Mouse (Mus musculus): ENCODE measurements around the gene Fads1.

Fads1 gene

DNA sequence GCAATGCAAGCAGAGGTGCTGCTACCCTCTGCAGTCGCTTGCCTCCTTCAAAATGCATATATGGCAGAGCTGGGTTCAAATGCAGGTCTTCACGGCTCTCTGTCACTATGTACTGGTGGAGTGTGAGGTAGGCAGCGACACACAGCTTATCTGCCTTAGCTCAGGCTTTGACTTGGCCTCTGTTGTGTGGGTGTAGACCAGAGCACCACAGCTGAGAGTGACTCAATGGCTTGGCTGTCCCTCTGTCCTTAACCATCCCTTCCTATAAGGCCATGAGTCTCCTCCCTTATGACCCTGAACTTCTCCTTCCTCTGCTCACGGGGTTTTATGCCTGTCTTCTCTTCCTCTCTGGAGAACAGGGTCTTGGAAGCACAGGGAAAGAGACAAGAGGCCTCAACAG, 28.2 kb downstream of the Fads1 start:
- DNase-seq (ENCODE audit: low spot score), result no peak

DNA sequence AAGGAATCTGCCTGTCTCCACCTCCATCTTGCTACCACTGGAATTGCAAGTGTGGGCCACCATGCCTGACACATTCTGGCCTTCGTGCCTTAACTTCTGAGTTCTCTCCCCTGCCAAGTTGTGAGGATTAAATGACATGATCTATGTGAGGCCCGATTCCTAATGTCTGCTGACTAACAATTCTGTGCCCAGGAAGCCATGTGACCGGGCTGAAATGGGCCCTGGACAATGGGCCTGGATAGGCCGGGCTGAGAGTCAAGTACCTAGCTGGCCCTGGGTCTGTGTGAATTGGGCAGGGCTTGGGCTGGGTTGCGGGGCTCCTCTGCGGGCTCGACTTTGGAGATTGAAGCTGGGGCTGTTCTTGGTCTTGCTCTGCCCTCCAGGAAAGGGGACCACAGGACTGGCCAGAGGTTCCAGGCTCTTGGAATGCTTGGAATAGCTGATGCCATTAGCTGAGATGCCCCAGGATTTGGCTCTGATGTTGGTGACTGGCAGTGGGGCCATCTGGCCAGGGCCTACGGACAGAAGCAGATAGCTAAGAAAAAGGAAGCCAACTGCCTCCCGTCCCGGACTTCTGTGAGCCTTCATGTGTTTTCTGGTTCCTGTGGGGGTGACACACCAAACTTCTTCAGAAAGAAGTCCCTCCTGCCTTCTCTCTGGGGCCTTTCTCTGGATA, 31.2 kb downstream of the Fads1 start:
- no peak for DNase-seq (ENCODE audit: low spot score)

DNA sequence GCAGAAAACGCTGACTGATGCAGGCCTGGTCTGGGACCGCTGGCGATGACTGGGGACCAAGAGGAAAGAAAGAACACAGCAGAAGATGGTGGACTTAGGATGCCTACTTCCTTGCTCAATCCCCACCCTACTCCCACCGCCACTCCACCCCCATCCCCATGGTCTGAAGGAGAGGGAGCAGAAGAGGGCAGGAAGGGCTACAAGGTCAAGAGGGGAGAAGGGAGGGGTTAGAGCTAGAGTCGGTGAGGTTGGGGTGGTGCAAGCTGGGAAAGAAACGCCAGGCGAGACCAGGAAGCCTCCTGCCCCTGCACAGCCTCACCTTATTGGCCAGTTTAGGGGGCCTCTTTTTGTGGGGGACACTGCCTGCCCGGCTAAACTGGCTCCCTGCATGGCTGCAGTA, 33.4 kb downstream of the Fads1 start:
- DNase-seq (ENCODE audit: low spot score), result no peak

DNA sequence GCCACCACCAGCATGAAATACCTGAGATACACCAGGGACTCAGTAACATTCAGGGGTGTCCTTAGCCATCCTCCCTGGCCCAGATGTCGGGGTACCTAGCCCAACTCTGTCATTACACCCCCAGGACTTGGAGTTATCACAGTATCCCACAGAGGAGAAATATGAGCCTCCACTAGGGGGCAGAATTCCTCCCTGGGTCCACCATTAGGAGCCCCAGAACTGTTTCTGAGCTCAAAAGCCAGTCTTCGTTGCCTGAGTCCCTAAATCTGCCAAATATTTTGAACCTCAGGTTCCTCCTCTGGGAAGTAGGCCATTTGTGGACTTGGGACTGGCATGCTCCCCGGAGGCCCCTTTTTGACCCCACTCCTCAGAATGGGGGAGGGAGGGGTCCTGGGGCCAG, 36.4 kb downstream of the Fads1 start:
- DNase-seq (ENCODE audit: low spot score), result no peak

DNA sequence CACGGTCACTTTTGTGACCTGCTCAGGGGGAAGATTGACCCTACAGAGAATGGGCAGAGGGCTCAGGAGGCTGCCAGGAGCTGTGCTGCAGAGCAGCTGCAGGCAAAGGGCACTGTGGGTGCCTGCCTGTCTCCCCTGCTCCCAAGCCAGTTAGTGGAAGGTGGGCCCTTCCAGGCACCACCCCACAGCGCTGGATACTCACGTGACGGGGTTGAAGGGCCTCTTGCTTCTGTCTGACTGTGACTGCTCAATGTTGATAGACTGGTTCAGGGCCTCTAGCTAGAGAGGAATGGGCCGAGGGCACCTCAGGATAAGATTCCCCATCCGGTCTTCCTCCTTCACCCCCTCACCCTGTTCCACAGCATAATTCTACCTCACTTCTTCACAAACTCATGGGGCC, 36.9 kb downstream of the Fads1 start:
- DNase-seq (ENCODE audit: low spot score), result no peak

DNA sequence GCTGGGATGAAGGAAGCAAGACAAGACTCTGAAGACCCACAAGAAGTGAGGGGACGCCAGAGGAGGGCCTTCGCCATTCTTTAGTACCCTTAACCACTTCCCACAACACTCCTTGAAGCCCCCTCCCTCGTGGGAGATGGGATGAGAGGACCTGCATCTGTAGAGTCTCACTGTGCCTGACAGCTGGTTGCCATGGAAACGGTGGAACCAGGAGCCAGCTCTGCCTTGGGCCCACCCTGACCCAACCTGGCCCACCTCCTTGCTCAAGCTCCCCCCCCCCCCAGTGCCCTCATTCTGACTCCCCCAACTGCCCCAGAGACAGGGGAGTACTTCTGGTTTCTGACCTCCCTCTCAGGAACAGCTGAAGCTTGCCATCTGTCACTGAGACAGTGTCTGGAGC, 38.9 kb downstream of the Fads1 start:
- DNase-seq (ENCODE audit: low spot score), result no peak

DNA sequence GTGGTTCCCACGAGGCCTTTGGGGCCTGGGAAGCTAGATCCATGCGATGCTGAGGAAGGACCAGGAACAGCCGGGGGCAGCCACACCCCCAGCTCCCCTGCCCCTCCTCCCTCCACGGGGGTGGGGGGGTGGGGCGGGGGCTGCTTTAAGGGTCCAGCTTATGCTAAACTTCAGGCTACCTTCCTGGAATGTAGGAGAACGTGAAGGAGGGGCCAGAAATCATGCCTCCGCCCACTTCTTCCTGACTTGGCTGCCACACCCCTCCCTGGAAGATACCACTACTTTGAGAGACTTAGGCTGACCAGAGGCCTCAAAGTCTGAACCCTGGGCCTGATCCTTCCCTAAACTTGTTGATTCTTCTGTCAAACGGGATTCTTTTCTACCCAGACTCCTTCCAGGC, 40.0 kb downstream of the Fads1 start:
- no peak for DNase-seq (ENCODE audit: low spot score)

DNA sequence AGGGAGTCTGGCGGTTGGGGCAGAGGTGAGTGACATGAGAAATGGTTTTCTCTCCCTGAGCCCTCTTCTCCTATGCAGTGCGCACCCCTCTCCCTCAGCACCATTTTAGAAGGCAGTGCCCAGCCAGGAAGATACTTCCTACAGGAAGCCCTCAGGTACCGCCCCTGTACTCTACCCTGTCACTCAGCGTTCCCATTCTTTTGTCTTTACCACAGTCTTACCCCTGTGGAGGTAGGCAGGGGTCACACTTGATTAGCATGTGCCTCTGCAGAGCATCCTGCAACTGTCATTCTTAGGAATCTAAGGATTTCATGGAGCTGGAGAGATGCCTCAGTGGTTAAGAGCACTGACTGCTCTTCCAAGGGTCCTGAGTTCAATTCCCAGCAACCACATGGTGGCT, 40.9 kb downstream of the Fads1 start:
- DNase-seq (ENCODE audit: low spot score), result no peak

DNA sequence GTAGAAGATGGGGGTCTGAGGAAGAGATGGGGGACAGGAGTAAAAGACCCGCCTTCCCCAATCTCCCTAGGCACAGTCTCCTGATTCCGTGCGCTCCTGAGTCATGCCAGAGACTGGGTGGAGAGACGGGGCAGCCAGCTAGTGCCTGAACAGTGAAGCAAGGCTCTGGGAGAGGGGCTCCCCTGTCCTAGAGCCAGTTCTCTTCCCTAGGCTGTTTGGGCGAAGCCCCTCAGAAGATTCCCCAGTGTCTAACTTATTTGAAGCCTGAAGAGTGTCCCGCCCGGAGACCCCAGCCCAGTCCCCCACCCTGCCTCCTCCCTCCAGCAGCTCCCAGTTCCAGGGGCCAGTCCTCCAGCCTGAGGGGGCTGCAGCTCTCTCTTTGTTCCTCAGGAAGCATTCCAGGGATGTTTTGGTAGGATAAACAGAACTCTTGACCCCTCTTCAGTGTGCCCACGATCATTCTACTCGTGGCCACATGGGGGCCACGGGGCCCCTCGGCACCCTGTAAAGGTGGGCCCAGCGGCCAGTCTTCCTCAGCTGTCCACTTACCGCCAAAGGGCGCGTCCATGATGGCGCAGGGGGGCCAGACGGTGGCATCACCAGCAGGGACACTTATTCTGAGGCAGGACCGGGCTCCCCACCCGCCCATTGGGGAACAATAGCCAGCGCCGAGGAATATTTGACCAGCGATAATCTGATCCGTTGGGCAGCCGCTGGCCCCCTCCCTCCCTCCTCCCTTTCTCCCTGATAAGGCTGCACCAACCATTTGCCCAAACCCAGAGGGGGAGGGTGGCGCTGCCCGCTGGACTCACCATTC, 42.2 kb downstream of the Fads1 start:
- DNase-seq (ENCODE audit: low spot score), result no peak

DNA sequence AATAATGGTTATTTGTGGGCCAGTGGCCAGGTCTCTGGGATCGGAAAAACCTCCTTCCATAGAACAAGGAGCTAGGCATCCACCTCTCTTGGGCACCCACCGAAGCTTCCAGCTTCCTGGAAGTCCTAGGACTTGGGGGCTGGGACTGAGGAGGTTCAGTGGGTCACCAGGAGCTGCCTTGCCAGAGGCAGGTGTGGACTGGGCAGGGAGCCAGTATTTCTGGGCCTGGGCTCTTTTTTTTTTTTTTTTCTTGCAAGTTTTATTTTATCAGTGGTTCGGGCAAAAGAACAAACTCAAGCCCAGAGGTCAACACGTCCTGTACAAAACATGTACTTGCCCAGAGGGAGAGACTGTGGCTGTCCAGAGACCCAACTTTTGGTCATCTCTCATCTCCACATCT, 43.1 kb downstream of the Fads1 start:
- DNase-seq (ENCODE audit: low spot score), result no peak

DNA sequence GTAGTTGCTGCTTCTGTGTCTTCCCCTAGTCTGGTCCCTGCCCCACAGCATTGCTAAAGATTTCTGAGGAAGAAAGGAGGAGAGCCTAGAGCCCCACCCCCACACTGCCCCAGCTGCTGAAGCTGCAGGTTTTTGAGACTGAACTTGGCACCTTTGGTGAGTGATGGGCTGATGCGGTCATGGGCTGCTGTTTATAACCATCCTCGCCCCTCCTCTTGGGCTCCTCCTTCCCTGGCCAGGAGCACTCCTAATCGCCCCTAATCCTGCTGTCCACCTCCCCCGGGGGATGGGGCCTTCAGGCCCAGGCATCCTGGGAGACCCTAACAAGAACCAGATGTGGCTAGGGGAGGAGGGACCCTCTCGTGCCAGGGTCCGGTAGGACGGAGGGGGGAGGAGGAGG, 48.3 kb downstream of the Fads1 start:
- DNase-seq (ENCODE audit: low spot score), result no peak

DNA sequence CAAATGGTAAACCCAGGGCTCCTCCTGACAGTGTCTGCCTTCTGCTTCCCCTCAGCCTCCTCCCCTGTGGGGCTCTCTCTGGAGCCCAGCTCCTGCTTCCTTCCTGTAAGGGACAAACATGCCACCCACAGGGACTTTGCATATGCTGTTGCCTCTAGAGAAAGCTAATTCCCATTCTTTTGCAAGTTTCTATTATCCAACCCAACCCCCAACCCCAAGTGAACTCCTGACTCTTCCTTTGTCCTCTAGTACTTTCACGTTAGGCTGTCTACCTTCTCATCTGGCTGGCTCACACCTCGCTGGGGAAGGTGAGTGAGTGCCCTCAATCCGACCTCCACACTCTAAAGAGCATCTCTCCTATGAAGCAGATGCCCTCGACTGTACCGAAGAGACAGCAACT, 49.2 kb downstream of the Fads1 start:
- DNase-seq (ENCODE audit: low spot score), result no peak

DNA sequence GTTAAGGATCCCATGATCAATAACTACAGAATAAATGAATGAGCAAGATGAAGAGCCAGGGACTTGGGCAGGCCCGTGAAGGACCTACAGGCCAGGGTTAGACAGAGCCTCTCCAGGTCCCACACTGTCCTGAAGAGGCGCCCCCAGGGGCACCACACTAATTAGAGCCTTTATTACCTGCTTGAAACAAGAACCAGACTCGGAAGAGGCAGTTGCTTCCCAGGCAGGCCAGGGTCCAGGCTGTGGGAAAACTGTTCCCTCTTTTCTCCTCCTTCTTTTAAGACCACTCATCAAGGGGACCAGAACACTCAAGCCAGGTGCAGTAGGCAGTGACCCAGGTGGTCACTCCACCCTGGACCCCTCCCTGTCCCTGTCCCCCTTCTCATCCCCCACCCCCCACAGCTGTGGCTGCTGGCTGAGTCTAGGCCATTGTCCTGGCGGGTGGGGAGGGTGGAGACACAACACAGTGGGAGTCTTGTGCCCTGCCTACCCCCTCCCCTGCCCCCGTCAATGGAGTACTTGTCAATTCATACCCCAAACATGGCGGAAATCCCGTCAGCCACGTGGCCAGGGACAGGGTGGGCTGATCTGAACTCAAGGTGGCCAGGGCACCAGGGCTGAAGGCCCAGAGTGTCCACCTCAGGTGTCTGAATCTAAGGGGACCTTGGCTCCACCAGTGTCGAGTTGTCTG, 49.8 kb downstream of the Fads1 start:
- no peak for DNase-seq (ENCODE audit: low spot score)

DNA sequence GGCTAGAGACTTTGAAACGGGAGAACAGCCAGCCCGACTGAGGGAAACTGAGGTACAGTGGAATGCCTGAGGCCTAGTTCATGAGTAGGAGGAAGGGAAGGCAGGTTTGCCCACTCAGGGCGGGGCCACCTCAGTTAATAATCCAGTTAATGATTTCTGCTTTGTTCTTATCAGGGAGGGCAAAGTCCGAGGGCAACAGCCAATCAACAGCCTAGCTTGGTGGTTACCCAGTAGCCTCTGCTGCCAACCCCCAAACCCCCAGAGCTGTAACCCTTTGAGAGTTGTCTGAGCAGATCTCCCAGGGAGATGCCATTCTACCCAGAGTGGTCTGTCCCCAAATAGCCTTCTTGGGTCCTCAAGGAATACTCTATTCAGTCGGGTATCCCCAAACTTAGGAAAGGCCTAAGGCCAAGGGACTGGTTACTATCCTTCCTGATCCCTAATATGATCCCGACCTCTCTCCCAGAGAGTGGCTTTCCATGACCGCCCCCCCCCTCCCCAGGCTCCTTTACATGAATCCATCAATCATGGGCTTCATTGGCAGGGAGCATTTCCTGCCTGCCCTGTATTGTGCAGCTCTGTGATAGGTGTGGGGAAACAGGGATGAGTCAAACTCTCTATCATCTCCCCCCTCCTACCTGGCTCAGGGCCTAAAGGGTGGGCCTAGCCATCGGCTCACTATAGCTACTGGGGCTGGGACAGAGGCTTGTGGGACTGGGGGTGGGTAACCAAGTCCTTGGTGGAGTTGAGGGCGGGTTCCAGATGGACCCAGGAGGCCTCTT, 53.3 kb downstream of the Fads1 start:
- no peak for DNase-seq (ENCODE audit: low spot score)

DNA sequence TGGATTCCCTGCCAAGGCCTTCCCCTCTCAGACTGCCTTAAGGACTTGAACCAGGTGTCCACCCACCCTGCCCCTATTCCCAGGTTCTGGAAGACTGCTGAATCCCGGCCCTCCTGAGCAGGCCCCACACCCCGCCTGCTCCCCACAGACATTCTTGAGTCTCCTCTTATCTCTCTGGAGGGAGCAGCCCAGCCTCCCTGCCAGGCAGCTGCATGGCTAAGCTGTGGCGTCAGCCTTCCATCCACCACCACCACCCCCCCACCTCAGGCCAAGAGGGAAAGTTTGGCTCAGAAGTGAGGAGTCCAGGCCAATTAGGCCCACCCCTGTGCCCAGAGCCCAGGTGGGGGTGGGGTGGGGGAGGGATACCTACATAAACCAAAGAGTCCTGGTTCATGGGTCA, 55.8 kb downstream of the Fads1 start:
- no peak for DNase-seq (ENCODE audit: low spot score)

DNA sequence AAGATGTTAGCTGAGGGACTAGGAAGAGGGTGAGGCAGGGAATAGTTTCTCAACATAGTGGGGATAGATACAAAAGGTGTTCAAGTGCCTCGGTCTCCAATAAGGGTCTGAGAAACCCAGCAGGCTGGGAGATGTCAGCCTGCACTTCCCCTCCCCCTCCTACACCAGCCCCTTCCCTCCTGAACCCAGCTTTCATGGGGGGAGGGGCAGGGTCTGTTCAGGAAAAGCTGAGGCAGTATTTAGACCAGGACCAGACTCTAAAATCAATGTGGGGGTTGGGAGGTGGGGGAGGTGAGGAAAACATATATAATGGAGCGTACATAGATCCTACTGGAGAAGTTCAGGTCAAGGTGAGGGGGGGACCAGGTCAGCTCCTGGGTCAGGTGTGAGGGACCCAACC, 56.7 kb downstream of the Fads1 start:
- no peak for DNase-seq (ENCODE audit: low spot score)

DNA sequence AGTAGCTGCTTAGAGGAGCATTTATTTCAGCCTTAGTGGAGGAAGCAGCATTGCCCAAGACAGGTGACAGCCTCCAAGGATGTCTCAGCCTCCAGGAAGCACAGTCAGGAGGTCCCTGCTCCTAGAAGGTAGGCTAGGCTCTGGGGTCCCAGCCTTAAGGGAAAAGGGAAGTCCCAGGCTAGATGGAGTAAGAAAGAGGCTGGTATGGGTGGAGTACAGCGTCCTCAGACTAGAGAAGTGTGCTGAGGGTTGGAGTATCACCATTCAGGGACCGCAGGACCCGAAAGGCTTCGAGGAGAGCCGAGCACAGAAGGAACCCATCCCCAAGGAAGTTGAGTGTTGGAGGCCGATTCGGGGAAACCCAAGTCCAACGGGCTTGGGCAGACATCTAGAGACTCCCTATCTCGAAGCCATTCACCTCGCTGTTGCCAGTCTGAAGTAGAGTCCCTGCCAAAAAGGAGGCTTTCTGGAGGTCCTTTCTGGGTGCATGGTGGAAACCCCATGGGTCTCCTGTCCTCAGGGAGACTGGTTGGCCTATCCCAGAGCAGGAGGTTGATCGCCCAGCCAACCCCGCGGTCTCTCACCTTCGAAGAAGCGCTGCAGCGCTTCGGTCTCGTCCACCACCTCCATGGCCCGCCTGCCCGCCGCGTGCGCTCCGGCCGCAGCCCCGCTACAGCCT, 57.4 kb downstream of the Fads1 start:
- no peak for DNase-seq (ENCODE audit: low spot score)

DNA sequence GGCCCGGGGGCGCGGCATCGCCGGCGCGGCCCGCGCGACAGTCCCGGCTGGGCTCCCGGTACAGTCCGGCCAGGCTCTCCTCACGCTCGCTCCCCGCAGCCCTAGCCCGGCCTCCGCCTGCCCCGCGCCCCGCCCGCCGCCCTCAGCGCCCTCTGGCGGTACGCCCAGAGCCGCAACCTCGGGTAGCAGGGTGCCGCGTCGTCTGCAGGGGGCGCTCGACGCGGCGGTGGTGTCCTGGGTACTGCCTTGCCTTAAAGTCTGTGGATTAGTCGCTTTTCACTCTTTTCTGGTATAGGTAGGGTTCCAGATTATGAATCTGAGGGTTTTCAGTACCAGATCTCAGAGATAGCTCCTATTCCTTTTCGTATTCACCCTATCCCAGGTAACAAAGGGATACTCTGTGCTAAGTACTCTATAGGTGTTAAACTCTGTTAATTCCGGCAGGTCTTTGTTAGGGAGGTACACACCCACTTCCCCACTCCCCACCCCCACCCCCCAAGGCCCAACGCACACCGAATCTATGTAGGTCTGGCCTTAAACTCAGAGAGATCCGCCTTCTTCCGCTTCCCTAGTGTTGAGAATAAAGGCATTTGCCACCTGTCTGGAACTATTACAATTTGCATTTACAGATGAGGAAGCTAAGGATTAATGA, 58.1 kb downstream of the Fads1 start, which contains the start of gene Myrf:
Myrf (minus strand) TSS at position 95 of the 652 bp plus-strand sequence.
- DNase-seq (ENCODE audit: low spot score), result peak; percentile 37

DNA sequence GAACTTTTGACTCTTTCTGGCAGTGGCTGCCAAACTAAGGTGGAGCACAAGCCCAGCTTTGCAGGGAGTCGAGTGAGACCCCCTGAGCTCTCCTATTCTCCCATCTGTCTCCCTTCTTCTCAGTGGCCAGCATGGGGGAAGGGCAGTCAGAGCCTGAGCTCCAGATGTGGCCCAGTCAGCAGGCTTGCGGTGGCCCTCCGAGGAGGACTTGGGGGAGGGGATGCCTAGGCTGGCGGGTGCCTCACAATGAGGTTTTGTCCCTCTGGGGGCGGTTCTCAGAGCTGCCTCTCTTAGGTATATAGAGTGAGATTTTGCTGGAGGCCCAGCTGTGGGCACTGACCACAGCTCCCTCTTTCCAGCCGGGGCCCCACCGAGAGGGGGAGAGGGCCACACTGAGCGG, 60.2 kb downstream of the Fads1 start:
- no peak for DNase-seq (ENCODE audit: low spot score)

DNA sequence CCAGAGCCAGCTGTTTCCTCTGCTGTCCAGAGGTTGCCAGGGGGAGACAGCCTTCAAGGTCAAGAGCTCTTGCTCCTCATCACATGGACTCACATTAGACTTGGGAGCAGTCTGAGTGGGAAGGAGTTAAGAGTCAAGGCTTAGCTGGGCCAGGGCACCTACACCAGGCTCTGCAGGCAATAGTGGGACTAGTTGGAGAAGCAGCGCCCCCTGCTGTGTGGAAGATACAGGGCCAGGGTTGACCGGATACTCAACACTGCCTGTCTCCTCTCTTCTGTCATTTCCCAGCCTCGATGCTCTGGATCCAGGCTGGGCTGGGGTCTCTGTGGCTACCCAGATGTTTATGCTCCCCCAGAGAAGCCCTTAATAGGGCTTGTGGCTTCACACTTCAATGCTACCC, 61.5 kb downstream of the Fads1 start:
- no peak for DNase-seq (ENCODE audit: low spot score)
